20 mouse cellular contexts compared by ENCODE assay signal in the genomic region with DNA sequence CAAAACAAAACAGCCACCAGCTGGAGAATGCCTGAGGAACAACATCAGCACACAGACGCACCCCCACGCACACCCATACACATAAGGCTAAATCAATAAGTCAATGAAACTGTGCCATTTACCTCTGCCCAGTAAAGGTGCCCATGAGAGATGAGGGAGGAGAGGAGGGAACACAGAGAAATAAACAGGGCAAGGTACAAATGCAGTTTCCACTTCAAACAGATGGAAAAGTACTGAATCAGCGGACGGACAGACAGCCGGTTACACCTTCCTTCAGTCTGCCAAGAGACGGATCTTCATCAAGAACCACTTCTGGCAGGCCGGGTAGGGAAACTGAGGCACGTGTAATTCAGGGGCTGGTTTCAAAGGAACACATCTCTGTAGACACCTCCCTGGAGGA. TPM values are rescaled to one million over a fixed set of nuclear protein-coding genes. Genes with fewer than 3 reads are reported as not detected.
DNase-seq lines count a peak whose midpoint lies in the region; ATAC-seq and TF ChIP-seq lines count a peak whose summit lies in the region.
"Had no signal": no experiment of that assay in that cellular context is flagged by ENCODE, and none has a peak within 500 bp of the region (broad histone marks: within the 10 kb centered on the region; RNA-seq: fewer than 3 reads in every experiment).

No protein-coding gene starts in this region.

- 58% methylated on average over 8 of the region's 8 CpGs for WGBS in intestine, postnatal 0 days
- WGBS in intestine, embryonic 16.5 days: 86% methylated on average over 8 of the region's 8 CpGs
- 85% methylated on average over 8 of the region's 8 CpGs for WGBS in liver, embryonic 12.5 days (ENCODE audit: insufficient replicate concordance)
- 34% methylated on average over 8 of the region's 8 CpGs for WGBS in small intestine, adult 2 months

- no peaks in the 10 kb centered on the region for H3K36me3 ChIP-seq in intestine, postnatal 0 days (ENCODE audit: control insufficient read depth, insufficient read depth)
- no peaks in the 10 kb centered on the region for H3K36me3 ChIP-seq in intestine, embryonic 16.5 days (ENCODE audit: control insufficient read depth, insufficient read depth, low read length)
- H3K36me3 ChIP-seq in liver, embryonic 12.5 days: peaks cover 81% of the 10 kb centered on the region
- no peaks in the 10 kb centered on the region for H3K36me3 ChIP-seq in small intestine, adult 2 months (ENCODE audit: control insufficient read depth, insufficient read depth, low read length)
- H3K36me3 ChIP-seq: embryonic facial prominence, embryonic 12.5 days; forebrain, embryonic 15.5 days had no signal

- DNase-seq in kidney, adult 8-10 months: peak; percentile 54 to 57
- DNase-seq in kidney, postnatal 10 days: no peak
- no peak for DNase-seq in liver
- no peak for DNase-seq in lung, postnatal 4 days
- DNase-seq: adrenal gland, adult 8-10 months; adrenal gland, postnatal 36 days; B cell, adult 2 months; cerebellum, adult 2 months; cerebellum, postnatal 25 days; gastrocnemius, postnatal 36 days; heart, postnatal 10 days; heart, postnatal 4 days had no signal

- no peak overlapping the region for H3K4me2 ChIP-seq in intestine, postnatal 0 days (replicated peaks; ENCODE audit: low read depth)
- H3K4me2 ChIP-seq in intestine, embryonic 16.5 days (ENCODE audit: low read depth, low read length): no peak overlapping the region
- H3K4me2 ChIP-seq in liver, embryonic 12.5 days: no peak overlapping the region
- H3K4me2 ChIP-seq: embryonic facial prominence, embryonic 12.5 days; forebrain, embryonic 15.5 days had no signal

- no peak for TF ChIP-seq CTCF in intestine, postnatal 0 days (IDR thresholded peaks at IDR 0.05; ENCODE audit: low read depth)
- TF ChIP-seq CTCF in small intestine, adult 2 months (IDR thresholded peaks at IDR 0.05; ENCODE audit: extremely low read depth, insufficient read length, insufficient replicate concordance, low read depth, low read length): no peak

- H3K27me3 ChIP-seq in intestine, postnatal 0 days (replicated peaks; ENCODE audit: control insufficient read depth, insufficient read depth, low read length): no peaks in the 10 kb centered on the region
- no peaks in the 10 kb centered on the region for H3K27me3 ChIP-seq in intestine, embryonic 16.5 days (replicated peaks; ENCODE audit: control insufficient read depth, insufficient read depth, low read length)
- H3K27me3 ChIP-seq in liver, embryonic 12.5 days (replicated peaks): no peaks in the 10 kb centered on the region
- no peaks in the 10 kb centered on the region for H3K27me3 ChIP-seq in small intestine, adult 2 months (ENCODE audit: control insufficient read depth, insufficient read depth, low read length)
- H3K27me3 ChIP-seq: embryonic facial prominence, embryonic 12.5 days; forebrain, embryonic 15.5 days had no signal

- peak overlapping the region; percentile 57; the same call in 1 of the 2 replicates for H3K27ac ChIP-seq in intestine, postnatal 0 days (ENCODE audit: low read depth, low read length)
- H3K27ac ChIP-seq in intestine, embryonic 16.5 days (ENCODE audit: low read length): no peak overlapping the region
- H3K27ac ChIP-seq in liver, embryonic 12.5 days: peak overlapping the region; percentile 10; the same call in 1 of the 2 replicates
- H3K27ac ChIP-seq in small intestine, adult 2 months (ENCODE audit: insufficient read depth, low read depth, low read length): peak overlapping the region; percentile 61; the same call in 1 of the 2 replicates
- H3K27ac ChIP-seq: embryonic facial prominence, embryonic 12.5 days; forebrain, embryonic 15.5 days had no signal

- no peak for TF ChIP-seq POLR2A in small intestine, adult 2 months (IDR thresholded peaks at IDR 0.05; ENCODE audit: low read depth, low read length)

- peaks cover 10% of the 10 kb centered on the region for H3K4me1 ChIP-seq in intestine, postnatal 0 days (replicated peaks; ENCODE audit: control insufficient read depth, insufficient read depth, low read length)
- H3K4me1 ChIP-seq in intestine, embryonic 16.5 days (ENCODE audit: control insufficient read depth, insufficient read depth, low read length): peaks cover 34% of the 10 kb centered on the region
- H3K4me1 ChIP-seq in liver, embryonic 12.5 days: peaks cover 83% of the 10 kb centered on the region
- peaks cover 33% of the 10 kb centered on the region for H3K4me1 ChIP-seq in small intestine, adult 2 months (ENCODE audit: control insufficient read depth, insufficient read depth, insufficient read length, low read length)

- H3K4me3 ChIP-seq in intestine, postnatal 0 days (ENCODE audit: low read depth, low read length): no peak overlapping the region
- no peak overlapping the region for H3K4me3 ChIP-seq in intestine, embryonic 16.5 days (ENCODE audit: low read length)
- no peak overlapping the region for H3K4me3 ChIP-seq in liver, embryonic 12.5 days
- no peak overlapping the region for H3K4me3 ChIP-seq in small intestine, adult 2 months (ENCODE audit: low read depth, low read length)
- H3K4me3 ChIP-seq: embryonic facial prominence, embryonic 12.5 days; forebrain, embryonic 15.5 days had no signal

- H3K9ac ChIP-seq in intestine, postnatal 0 days (ENCODE audit: low read depth, low read length): no peak overlapping the region
- H3K9ac ChIP-seq in intestine, embryonic 16.5 days (ENCODE audit: low read depth, low read length): no peak overlapping the region
- no peak overlapping the region for H3K9ac ChIP-seq in liver, embryonic 12.5 days
- H3K9ac ChIP-seq: embryonic facial prominence, embryonic 12.5 days; forebrain, embryonic 15.5 days had no signal

- ATAC-seq in intestine, postnatal 0 days: no peak
- no peak for ATAC-seq in intestine, embryonic 16.5 days
- no peak for ATAC-seq in liver, embryonic 12.5 days
- ATAC-seq: CD4-positive, CD25-positive, alpha-beta regulatory T cell, adult 4 months; forebrain, embryonic 15.5 days had no signal

- H3K9me3 ChIP-seq in intestine, postnatal 0 days (ENCODE audit: control insufficient read depth): no peaks in the 10 kb centered on the region
- H3K9me3 ChIP-seq in intestine, embryonic 16.5 days (ENCODE audit: control insufficient read depth, low read length): no peaks in the 10 kb centered on the region
- H3K9me3 ChIP-seq in liver, embryonic 12.5 days (replicated peaks): no peaks in the 10 kb centered on the region
- H3K9me3 ChIP-seq: embryonic facial prominence, embryonic 12.5 days; forebrain, embryonic 15.5 days; G1E had no signal

RNA-seq across cellular contexts. Expression of a gene that starts 9.7 kb away (rescaled TPM):
- polyA plus RNA-seq in intestine, postnatal 0 days (2015; fragmentation: Nextera tagmentation; extraction: Ambion mirVana): 16.8 and 19.0 TPM in 2 replicates
- polyA plus RNA-seq in intestine, embryonic 16.5 days (2015; fragmentation: Nextera tagmentation; extraction: Ambion mirVana): 18.6 and 19.8 TPM in 2 replicates
- polyA plus RNA-seq in liver, embryonic 12.5 days (2016; fragmentation: Nextera tagmentation; extraction: Ambion mirVana): 44.3 and 47.2 TPM in 2 replicates
- 6.1 and 11.6 TPM in 2 replicates for polyA plus RNA-seq in small intestine, adult 2 months (2012; rRNA removed)

RNA-seq across cellular contexts. Expression of a gene that starts 29.3 kb away (rescaled TPM):
- polyA plus RNA-seq in intestine, postnatal 0 days (2015; fragmentation: Nextera tagmentation; extraction: Ambion mirVana): 0.09 and 0.18 TPM in 2 replicates
- polyA plus RNA-seq in intestine, embryonic 16.5 days (2015; fragmentation: Nextera tagmentation; extraction: Ambion mirVana): 0.23 and 0.27 TPM in 2 replicates
- polyA plus RNA-seq in liver, embryonic 12.5 days (2016; fragmentation: Nextera tagmentation; extraction: Ambion mirVana): 0.05 and 0.07 TPM in 2 replicates
- polyA plus RNA-seq in small intestine, adult 2 months (2012; rRNA removed): 0.35 and 0.43 TPM in 2 replicates
- polyA plus RNA-seq: CD4-positive, CD25-positive, alpha-beta regulatory T cell, adult 4 months; G1E had no signal

RNA-seq across cellular contexts. Expression of a gene that starts 33.7 kb away (rescaled TPM):
- polyA plus RNA-seq in intestine, postnatal 0 days (2015; fragmentation: Nextera tagmentation; extraction: Ambion mirVana): 2.3 and 4.8 TPM in 2 replicates
- polyA plus RNA-seq in intestine, embryonic 16.5 days (2015; fragmentation: Nextera tagmentation; extraction: Ambion mirVana): 6.4 and 8.1 TPM in 2 replicates
- 6.0 and 6.5 TPM in 2 replicates for polyA plus RNA-seq in liver, embryonic 12.5 days (2016; fragmentation: Nextera tagmentation; extraction: Ambion mirVana)
- 86.6 and 155 TPM in 2 replicates for polyA plus RNA-seq in small intestine, adult 2 months (2012; rRNA removed)

RNA-seq across cellular contexts. Expression of a gene that starts 45.8 kb away (rescaled TPM):
- polyA plus RNA-seq in intestine, postnatal 0 days (2015; fragmentation: Nextera tagmentation; extraction: Ambion mirVana): 1.3 and 1.8 TPM in 2 replicates
- polyA plus RNA-seq in intestine, embryonic 16.5 days (2015; fragmentation: Nextera tagmentation; extraction: Ambion mirVana): 10.8 and 12.2 TPM in 2 replicates
- 7.8 and 9.0 TPM in 2 replicates for polyA plus RNA-seq in liver, embryonic 12.5 days (2016; fragmentation: Nextera tagmentation; extraction: Ambion mirVana)
- polyA plus RNA-seq in small intestine, adult 2 months (2012; rRNA removed): 19.1 and 29.0 TPM in 2 replicates

RNA-seq across cellular contexts. Expression of a gene that starts 45.9 kb away (rescaled TPM):
- polyA plus RNA-seq in intestine, postnatal 0 days (2015; fragmentation: Nextera tagmentation; extraction: Ambion mirVana): 31.5 and 31.6 TPM in 2 replicates
- polyA plus RNA-seq in intestine, embryonic 16.5 days (2015; fragmentation: Nextera tagmentation; extraction: Ambion mirVana): 34.5 and 37.8 TPM in 2 replicates
- polyA plus RNA-seq in liver, embryonic 12.5 days (2016; fragmentation: Nextera tagmentation; extraction: Ambion mirVana): 33.4 and 36.0 TPM in 2 replicates
- polyA plus RNA-seq in small intestine, adult 2 months (2012; rRNA removed): 38.4 and 54.1 TPM in 2 replicates

Comparison
In these comparisons a context has a peak if more than half of its experiments do, and no peak if none do; other contexts are left out.
1. DNase-seq: peak in kidney, adult 8-10 months (2 of 2); none in kidney, postnatal 10 days (single experiment), liver (single experiment) and lung, postnatal 4 days (0 of 2).